Mouse (Mus musculus) midbrain, embryonic 14.5 days (tissue): ENCODE results near the gene Erh. TPM values are rescaled to one million over a fixed set of nuclear protein-coding genes. Genes with fewer than 3 reads are reported as not detected.
A peak's percentile ranks its signal among the peaks of the same experiment; 100 is the strongest.

Experiments used
- ATAC-seq: fragments of 200-750 bp; cut with Nextera tagmentation; 2 replicates; pipeline ENCODE4 v1.8.0; 2017; ENCODE audit warnings: moderate number of reproducible peaks, moderate library complexity; ENCODE audit not compliant: low FRiP score, low TSS enrichment
- DNase-seq: peaks from one replicate; pipeline ENCODE4 v3.0.0-alpha.2; 2015
- H3K27ac ChIP-seq: fragments of 300-500 bp; sonication (generic); replicated peaks from 2 replicates; pipeline ENCODE4 v1.5.1; 2014; ENCODE audit warnings: mild to moderate bottlenecking, low read depth, low read length, moderate library complexity
- H3K27me3 ChIP-seq: fragments of 300-500 bp; sonication (generic); 2 replicates; pipeline ENCODE4 v1.6.1; 2014; ENCODE audit warnings: low read length, control low read depth, mixed read lengths; ENCODE audit not compliant: control insufficient read depth, insufficient read depth
- H3K36me3 ChIP-seq: fragments of 300-500 bp; sonication (generic); 2 replicates; pipeline ENCODE4 v1.6.1; 2014; ENCODE audit warnings: low read length, control low read depth; ENCODE audit not compliant: control insufficient read depth, insufficient read depth
- H3K4me1 ChIP-seq: fragments of 300-500 bp; sonication (generic); 2 replicates; pipeline ENCODE4 v1.6.1; 2014; ENCODE audit warnings: mild to moderate bottlenecking, antibody characterized with exemption, low read length, control low read depth; ENCODE audit not compliant: control insufficient read depth, insufficient read depth
- H3K4me2 ChIP-seq: fragments of 300-500 bp; sonication (generic); 2 replicates; pipeline ENCODE4 v1.6.1; 2014; ENCODE audit warnings: mild to moderate bottlenecking, low read length, moderate library complexity
- H3K4me3 ChIP-seq: fragments of 300-500 bp; sonication (generic); replicated peaks from 2 replicates; pipeline ENCODE4 v1.5.1; 2014; ENCODE audit warnings: low read depth, low read length
- H3K9ac ChIP-seq: fragments of 300-500 bp; sonication (generic); replicated peaks from 2 replicates; pipeline ENCODE4 v1.6.1; 2014; ENCODE audit warnings: mild to moderate bottlenecking, low read length, moderate library complexity
- H3K9me3 ChIP-seq: fragments of 300-500 bp; sonication (generic); 2 replicates; pipeline ENCODE4 v1.6.1; 2016; ENCODE audit warnings: low read length, control low read depth, mixed read lengths; ENCODE audit not compliant: control insufficient read depth
- WGBS: fragments of 180-500 bp; shearing (Covaris S2); extraction: QIAGEN DNeasy Blood & Tissue Kit; methylation state at CpG from one replicate; pipeline ENCODE4 v1.1.7; 2014; 5-methylcytosine and 5-hydroxymethylcytosine counted together
- polyA plus RNA-seq: library from polyadenylated mRNA; unstranded; fragments of >200 nt; fragmentation: Nextera tagmentation; extraction: Ambion mirVana; gene quantifications from 2 replicates; pipeline ENCODE4 v1.2.1, GENCODE M21; 2014

The Erh gene
- polyA plus RNA-seq, 1 experiment from 2014 or later, result 288 TPM

GRCm38 (mm10) chr12:80644506-80644868 is 346 bp upstream of the Erh start:
- H3K27ac ChIP-seq, result no peak overlapping the region; the same call in 1 of the 2 replicates
- ATAC-seq (no peak), DNase-seq (peak; percentile 13)

GRCm38 (mm10) chr12:80642725-80643692 is 1.1 kb downstream of the Erh start:
- Histone ChIP-seq H3K4me1 (peaks cover 36% of the 10 kb centered on the region), H3K27ac (peak overlapping the region; percentile 88), H3K4me3 (peak overlapping the region; percentile 93), H3K9me3 (no peaks in the 10 kb centered on the region), H3K36me3 (peaks cover 36% of the 10 kb centered on the region), H3K27me3 (no peaks in the 10 kb centered on the region), H3K4me2 (peak overlapping the region; percentile 96), H3K9ac (peak overlapping the region; percentile 87)
- 2% methylated on average over 48 of the region's 48 CpGs for whole genome bisulfite sequencing
- peak; percentile 65 for DNase-seq
- ATAC-seq, result peak; percentile 68

More at GRCm38 (mm10) chr12:80644506-80644868, 346 bp upstream of the Erh start:
- WGBS, result 11% methylated on average over 18 of the region's 18 CpGs
- Histone ChIP-seq H3K9ac (peak overlapping the region; percentile 87), H3K4me3 (peak overlapping the region; percentile 93), H3K4me1 (peaks cover 36% of the 10 kb centered on the region), H3K36me3 (peaks cover 21% of the 10 kb centered on the region), H3K27me3 (no peaks in the 10 kb centered on the region), H3K4me2 (peak overlapping the region; percentile 96), H3K9me3 (no peaks in the 10 kb centered on the region)

GRCm38 (mm10) chr12:80631790-80632189 is 12.4 kb downstream of the Erh start:
- no peak overlapping the region for H3K27ac ChIP-seq
- H3K36me3 ChIP-seq, result peaks cover 46% of the 10 kb centered on the region
- DNase-seq, result no peak
- no peak for ATAC-seq
- WGBS, result 88% methylated on average over 5 of the region's 5 CpGs
- no peak overlapping the region for H3K4me2 ChIP-seq
- no peak overlapping the region for H3K4me3 ChIP-seq
- no peak overlapping the region for H3K9ac ChIP-seq
- no peaks in the 10 kb centered on the region for H3K27me3 ChIP-seq
- no peaks in the 10 kb centered on the region for H3K9me3 ChIP-seq
- H3K4me1 ChIP-seq, result no peaks in the 10 kb centered on the region

DNA sequence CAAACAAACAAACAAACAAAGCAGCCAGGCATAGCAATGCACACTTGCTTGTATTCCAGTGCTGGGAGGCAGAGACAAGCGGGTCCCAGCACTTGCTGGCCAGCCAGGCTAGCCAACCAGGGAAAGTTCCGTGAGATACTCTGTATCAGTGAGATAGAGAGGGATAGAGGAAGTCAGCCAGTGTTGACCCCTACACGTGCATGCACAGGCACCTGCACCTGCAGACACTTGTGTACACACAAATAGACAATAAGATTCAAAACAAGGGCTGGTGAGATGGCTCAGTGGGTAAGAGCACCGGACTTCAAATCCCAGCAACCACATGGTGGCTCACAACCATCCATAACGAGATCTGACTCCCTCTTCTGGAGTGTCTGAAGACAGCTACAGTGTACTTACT is 23.6 kb downstream of the Erh start:
- no peak overlapping the region for H3K4me3 ChIP-seq
- no peak overlapping the region for H3K9ac ChIP-seq
- H3K27me3 ChIP-seq, result no peaks in the 10 kb centered on the region
- DNase-seq (no peak), ATAC-seq (no peak)
- no peak overlapping the region for H3K27ac ChIP-seq
- 79% methylated on average over 5 of the region's 5 CpGs for WGBS
- H3K4me1 ChIP-seq, result no peaks in the 10 kb centered on the region
- H3K4me2 ChIP-seq, result no peak overlapping the region
- no peaks in the 10 kb centered on the region for H3K9me3 ChIP-seq
- no peaks in the 10 kb centered on the region for H3K36me3 ChIP-seq

DNA sequence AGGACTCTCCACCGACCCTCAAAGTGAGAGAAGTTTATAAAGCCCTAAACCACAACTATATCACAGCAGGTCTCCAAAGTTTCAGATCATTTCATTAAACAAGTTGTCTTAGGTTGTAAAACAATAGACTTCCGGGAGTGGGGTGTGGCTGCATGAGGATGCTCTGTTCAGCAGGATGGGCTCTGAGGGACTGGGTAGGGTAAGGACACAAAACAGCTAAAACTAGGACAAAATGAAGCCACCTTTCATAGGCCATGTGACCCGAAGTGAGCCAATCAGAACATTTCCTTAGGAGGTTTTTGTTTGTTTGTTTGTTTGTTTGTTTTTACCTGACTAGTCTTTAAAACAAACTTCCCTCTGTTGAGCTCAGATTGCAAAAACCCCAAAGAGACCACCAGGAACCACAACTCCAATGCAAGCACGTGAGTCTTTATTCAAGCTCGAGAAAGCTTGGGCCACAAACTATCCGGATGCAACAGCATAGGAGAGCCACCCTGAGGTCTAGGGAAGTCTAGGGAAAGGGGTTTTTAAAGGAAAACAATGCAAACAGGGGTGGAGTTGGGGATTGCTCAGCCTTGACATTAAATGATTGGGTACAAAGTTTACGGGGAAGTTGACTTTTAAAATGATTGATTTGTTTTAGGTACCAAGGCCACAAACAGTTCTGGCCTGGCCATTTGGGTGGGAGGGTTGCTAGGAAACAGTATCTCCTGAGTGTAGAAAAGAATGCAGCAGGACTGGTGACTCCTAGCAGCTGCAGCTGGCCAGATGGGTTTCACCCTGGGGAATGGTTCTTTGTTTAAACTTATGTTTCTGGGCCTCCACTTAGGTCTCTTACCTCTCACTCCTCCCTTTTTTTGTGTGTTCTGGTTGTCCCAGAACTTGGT is 28.5 kb downstream of the Erh start:
- Histone ChIP-seq H3K4me1 (no peaks in the 10 kb centered on the region), H3K9me3 (no peaks in the 10 kb centered on the region), H3K4me3 (no peak overlapping the region), H3K4me2 (no peak overlapping the region), H3K27me3 (no peaks in the 10 kb centered on the region), H3K36me3 (no peaks in the 10 kb centered on the region), H3K9ac (no peak overlapping the region), H3K27ac (no peak overlapping the region)
- 61% methylated on average over 7 of the region's 7 CpGs for WGBS
- ATAC-seq (no peak), DNase-seq (no peak)

DNA sequence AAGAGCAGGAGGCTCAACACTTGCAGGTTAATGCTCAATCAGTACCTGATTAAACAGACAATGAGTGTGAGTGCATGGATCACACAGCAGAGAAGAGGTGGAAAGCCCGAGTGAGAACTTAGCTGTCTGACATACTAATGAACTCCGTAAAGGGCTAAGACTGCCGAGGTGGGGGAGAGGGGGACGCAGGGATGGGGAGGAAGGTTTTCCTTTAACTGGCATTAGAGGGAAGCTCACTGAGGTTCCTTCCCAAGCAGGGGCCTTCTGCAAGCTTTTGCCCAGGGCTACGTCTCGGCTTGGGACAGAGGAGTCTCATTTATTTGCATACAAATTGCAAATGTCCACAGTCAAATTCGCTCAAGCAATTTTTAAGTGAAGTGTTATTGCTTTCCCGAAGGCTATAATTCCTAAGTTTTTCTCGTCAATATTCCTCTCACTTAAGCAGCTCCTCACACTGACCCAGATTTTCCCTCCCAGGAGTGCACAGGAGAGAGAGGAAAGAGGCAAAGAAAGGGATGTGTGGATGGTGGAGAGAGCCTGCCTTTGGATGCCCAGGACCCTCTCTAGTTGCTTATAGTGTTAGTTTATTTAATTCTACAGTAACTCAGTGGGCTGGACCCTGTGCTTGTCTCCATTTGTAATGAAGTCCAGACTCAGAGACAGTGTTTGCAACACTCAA is 31.9 kb downstream of the Erh start:
- Histone ChIP-seq H3K9ac (no peak overlapping the region), H3K4me3 (no peak overlapping the region), H3K4me1 (no peaks in the 10 kb centered on the region), H3K36me3 (no peaks in the 10 kb centered on the region), H3K9me3 (no peaks in the 10 kb centered on the region), H3K27ac (peak overlapping the region; percentile 64), H3K27me3 (no peaks in the 10 kb centered on the region), H3K4me2 (no peak overlapping the region)
- DNase-seq, result peak; percentile 54
- WGBS, result 53% methylated on average over 9 of the region's 9 CpGs
- no peak for ATAC-seq

GRCm38 (mm10) chr12:80609928-80610327 is 34.2 kb downstream of the Erh start:
- H3K27me3 ChIP-seq, result no peaks in the 10 kb centered on the region
- ATAC-seq, result no peak
- H3K36me3 ChIP-seq, result no peaks in the 10 kb centered on the region
- no peak overlapping the region for H3K27ac ChIP-seq
- DNase-seq, result no peak
- H3K9me3 ChIP-seq, result no peaks in the 10 kb centered on the region
- 80% methylated on average over 3 of the region's 3 CpGs for WGBS
- H3K4me1 ChIP-seq, result no peaks in the 10 kb centered on the region
- no peak overlapping the region for H3K4me2 ChIP-seq
- H3K4me3 ChIP-seq, result no peak overlapping the region
- H3K9ac ChIP-seq, result no peak overlapping the region

DNA sequence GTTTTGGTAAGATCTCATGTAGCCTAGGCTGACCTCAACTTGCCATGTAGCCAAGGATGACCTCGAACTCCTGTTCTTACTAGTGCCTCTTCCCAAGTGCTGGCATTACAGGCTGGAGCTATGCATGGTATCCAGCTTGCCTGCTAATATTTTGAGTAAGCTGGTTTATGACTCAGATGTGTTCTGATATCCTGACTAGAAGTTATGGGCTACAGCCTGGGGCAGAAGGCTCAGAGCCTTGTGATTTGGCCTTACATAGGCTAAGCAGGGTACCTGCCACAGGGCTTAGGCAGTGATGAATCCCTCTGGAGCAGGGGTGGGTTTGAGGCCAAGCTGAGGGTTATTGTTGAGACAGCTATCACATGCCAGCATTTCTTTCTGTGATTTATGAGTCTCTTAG is 35.6 kb downstream of the Erh start:
- Histone ChIP-seq H3K4me2 (no peak overlapping the region), H3K4me1 (no peaks in the 10 kb centered on the region), H3K9ac (no peak overlapping the region), H3K27ac (no peak overlapping the region), H3K4me3 (no peak overlapping the region), H3K9me3 (no peaks in the 10 kb centered on the region), H3K36me3 (no peaks in the 10 kb centered on the region; the same call in 1 of the 2 replicates), H3K27me3 (no peaks in the 10 kb centered on the region)
- ATAC-seq (no peak), DNase-seq (no peak)
- WGBS, result 90% methylated on average over 1 of the region's 1 CpGs
